11 mouse cellular contexts compared by ENCODE assay signal in genomic region chr4:63281694-63282093, GRCm38 (mm10).
DNase-seq lines count a peak whose midpoint lies in the region; ATAC-seq and TF ChIP-seq lines count a peak whose summit lies in the region.
"Had no signal": no experiment of that assay in that cellular context is flagged by ENCODE, and none has a peak within 500 bp of the region (broad histone marks: within the 10 kb centered on the region; RNA-seq: fewer than 3 reads in every experiment).

No protein-coding gene starts in this region.

- H3K4me3 ChIP-seq in kidney, adult 2 months (ENCODE audit: insufficient read depth, low read depth, low read length) = no peak overlapping the region
- no peak overlapping the region for H3K4me3 ChIP-seq in thymus, adult 2 months (ENCODE audit: control insufficient read depth, insufficient read depth, low read length)
- H3K4me3 ChIP-seq: embryonic facial prominence, embryonic 12.5 days; hindbrain, embryonic 10.5 days; liver, embryonic 12.5 days; midbrain, embryonic 12.5 days had no signal

- H3K27me3 ChIP-seq in kidney, adult 2 months (replicated peaks; ENCODE audit: control insufficient read depth, insufficient read depth, low read length) = no peaks in the 10 kb centered on the region
- H3K27me3 ChIP-seq in thymus, adult 2 months (ENCODE audit: control insufficient read depth, insufficient read depth, low read length) = no peaks in the 10 kb centered on the region
- H3K27me3 ChIP-seq: embryonic facial prominence, embryonic 12.5 days; liver, embryonic 12.5 days; midbrain, embryonic 12.5 days had no signal

- no peaks in the 10 kb centered on the region for H3K4me1 ChIP-seq in kidney, adult 2 months (ENCODE audit: control insufficient read depth, insufficient read depth, low read length)
- peaks cover 18% of the 10 kb centered on the region for H3K4me1 ChIP-seq in thymus, adult 2 months (replicated peaks; ENCODE audit: control insufficient read depth, insufficient read depth, low read length)
- H3K4me1 ChIP-seq: embryonic facial prominence, embryonic 12.5 days; hindbrain, embryonic 10.5 days; liver, embryonic 12.5 days; midbrain, embryonic 12.5 days had no signal

- peak; percentile 38; the same call in 1 of the 2 replicates for ATAC-seq in granulocyte monocyte progenitor cell, adult 5-6 weeks (replicated peaks; ENCODE audit: poor library complexity, severe bottlenecking)
- ATAC-seq: liver, embryonic 12.5 days had no signal

- 79% methylated on average over 6 of the region's 6 CpGs for WGBS in kidney, adult 2 months
- WGBS in thymus, adult 2 months = 3% methylated on average over 6 of the region's 6 CpGs

- peak; percentile 23 for DNase-seq in kidney, adult 2 months
- no peak for DNase-seq in kidney, adult 9 months
- peak; percentile 22 for DNase-seq in thymus, adult 2 months
- DNase-seq in thymus, adult 18-20 months = no peak
- DNase-seq in layer of hippocampus, adult 8-10 months (ENCODE audit: low spot score in 2 of 2) = no peak
- no peak for DNase-seq in cerebellum, adult 11 months

- H3K27ac ChIP-seq in kidney, adult 2 months (ENCODE audit: insufficient read depth, low read depth, low read length) = no peak overlapping the region
- H3K27ac ChIP-seq in thymus, adult 2 months (ENCODE audit: control insufficient read depth, insufficient read depth, low read length) = no peak overlapping the region
- H3K27ac ChIP-seq: embryonic facial prominence, embryonic 12.5 days; hindbrain, embryonic 10.5 days; liver, embryonic 12.5 days; midbrain, embryonic 12.5 days had no signal

- no peaks in the 10 kb centered on the region for H3K36me3 ChIP-seq in kidney, adult 2 months (ENCODE audit: control insufficient read depth, insufficient read depth, low read length)
- H3K36me3 ChIP-seq in thymus, adult 2 months (ENCODE audit: control insufficient read depth, insufficient read depth, low read length) = no peaks in the 10 kb centered on the region
- H3K36me3 ChIP-seq: midbrain, embryonic 12.5 days had no signal

- TF ChIP-seq POLR2A in kidney, adult 2 months (IDR thresholded peaks at IDR 0.05; ENCODE audit: low read depth, low read length) = no peak
- no peak for TF ChIP-seq POLR2A in thymus, adult 2 months (IDR thresholded peaks at IDR 0.05; ENCODE audit: control insufficient read depth, extremely low read depth, insufficient read depth, low read length, poor library complexity)

- TF ChIP-seq CTCF in kidney, adult 2 months (conservative IDR thresholded peaks at IDR 0.05; ENCODE audit: insufficient read depth, insufficient read length, low read depth, low read length) = no peak
- no peak for TF ChIP-seq CTCF in thymus, adult 2 months (IDR thresholded peaks at IDR 0.05; ENCODE audit: borderline replicate concordance, control insufficient read depth, extremely low read depth, insufficient read depth, low read length, poor library complexity)

Comparison
In these comparisons a context has a peak if more than half of its experiments do, and no peak if none do; other contexts are left out.
1. DNase-seq: peak in kidney, adult 2 months (single experiment) and thymus, adult 2 months (single experiment); none in kidney, adult 9 months (single experiment), thymus, adult 18-20 months (0 of 2), layer of hippocampus, adult 8-10 months (0 of 2) and cerebellum, adult 11 months (single experiment).